Mouse (Mus musculus): Measurements from ENCODE around the gene Mtx2. TPM values are rescaled to one million over a fixed set of nuclear protein-coding genes. Genes with fewer than 3 reads are reported as not detected.

The Mtx2 gene
- polyA plus RNA-seq, 1 experiment from 2014 or later, result 114 TPM

DNA sequence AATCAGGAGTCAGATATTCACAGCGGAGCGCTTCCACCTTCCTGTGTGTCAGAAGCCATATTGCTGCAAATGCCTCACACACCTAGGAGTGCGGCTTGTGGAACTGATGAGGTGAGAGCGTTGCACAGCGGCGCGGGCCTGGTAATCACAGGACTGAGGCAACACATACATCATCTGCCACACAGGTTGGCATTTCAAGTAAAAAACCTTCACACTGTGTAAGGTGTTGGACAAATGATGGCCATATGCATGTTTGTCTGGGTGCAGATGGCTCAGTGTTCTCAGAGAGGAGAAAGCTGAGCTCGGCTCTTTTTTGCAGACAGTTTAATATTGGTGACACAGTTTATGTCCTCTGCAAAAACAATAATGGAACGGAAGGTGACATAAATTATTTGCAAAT is 58.8 kb downstream of the Mtx2 start:
- Histone ChIP-seq H3K36me3 (replicated peaks) (no peaks in the 10 kb centered on the region), H3K27ac (no peak overlapping the region), H3K4me1 (no peaks in the 10 kb centered on the region), H3K4me3 (no peak overlapping the region), H3K9me3 (no peaks in the 10 kb centered on the region), H3K27me3 (ENCODE audit: poor library complexity, severe bottlenecking) (no peaks in the 10 kb centered on the region)
- WGBS, result 96% methylated on average over 9 of the region's 9 CpGs
- DNase-seq (ENCODE audit: extremely low spot score, low spot score), result no peak

DNA sequence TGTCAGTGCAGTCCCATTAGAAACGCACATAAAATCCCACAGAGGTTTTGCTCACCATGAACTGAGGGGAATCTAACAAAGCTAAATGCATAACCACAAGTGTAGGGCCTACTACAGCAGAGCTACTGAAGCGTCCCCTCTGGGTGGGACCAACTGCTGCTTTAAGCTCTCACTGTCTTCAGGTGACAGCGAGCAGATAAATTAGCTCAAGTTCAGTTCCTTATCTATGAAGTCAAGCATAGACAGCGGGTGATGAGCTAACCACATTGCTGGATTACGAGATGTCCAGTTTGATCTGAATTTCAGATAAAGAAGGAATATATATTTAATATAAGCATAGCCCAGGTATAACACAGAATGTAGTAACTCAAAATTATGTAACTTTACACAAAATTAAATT is 66.3 kb downstream of the Mtx2 start:
- WGBS, result 88% methylated on average over 5 of the region's 5 CpGs
- DNase-seq (ENCODE audit: extremely low spot score, low spot score), result no peak
- H3K4me3 ChIP-seq, result no peak overlapping the region
- no peaks in the 10 kb centered on the region for H3K9me3 ChIP-seq
- H3K36me3 ChIP-seq (replicated peaks), result no peaks in the 10 kb centered on the region
- no peaks in the 10 kb centered on the region for H3K27me3 ChIP-seq (ENCODE audit: poor library complexity, severe bottlenecking)
- H3K4me1 ChIP-seq, result peaks cover 8% of the 10 kb centered on the region
- no peak overlapping the region for H3K27ac ChIP-seq

GRCm38 (mm10) chr2:74892881-74893615 is 67.4 kb downstream of the Mtx2 start:
- Histone ChIP-seq H3K4me3 (no peak overlapping the region), H3K27me3 (ENCODE audit: poor library complexity, severe bottlenecking) (no peaks in the 10 kb centered on the region), H3K36me3 (replicated peaks) (no peaks in the 10 kb centered on the region), H3K9me3 (no peaks in the 10 kb centered on the region), H3K27ac (no peak overlapping the region), H3K4me1 (peaks cover 8% of the 10 kb centered on the region)
- 70% methylated on average over 7 of the region's 7 CpGs for WGBS
- DNase-seq (ENCODE audit: extremely low spot score, low spot score), result no peak

GRCm38 (mm10) chr2:74894061-74894460 is 68.5 kb downstream of the Mtx2 start:
- 86% methylated on average over 2 of the region's 2 CpGs for WGBS
- Histone ChIP-seq H3K27me3 (ENCODE audit: poor library complexity, severe bottlenecking) (no peaks in the 10 kb centered on the region), H3K27ac (no peak overlapping the region), H3K4me3 (no peak overlapping the region), H3K9me3 (no peaks in the 10 kb centered on the region), H3K36me3 (replicated peaks) (no peaks in the 10 kb centered on the region), H3K4me1 (peaks cover 8% of the 10 kb centered on the region)
- DNase-seq (ENCODE audit: extremely low spot score, low spot score), result no peak

DNA sequence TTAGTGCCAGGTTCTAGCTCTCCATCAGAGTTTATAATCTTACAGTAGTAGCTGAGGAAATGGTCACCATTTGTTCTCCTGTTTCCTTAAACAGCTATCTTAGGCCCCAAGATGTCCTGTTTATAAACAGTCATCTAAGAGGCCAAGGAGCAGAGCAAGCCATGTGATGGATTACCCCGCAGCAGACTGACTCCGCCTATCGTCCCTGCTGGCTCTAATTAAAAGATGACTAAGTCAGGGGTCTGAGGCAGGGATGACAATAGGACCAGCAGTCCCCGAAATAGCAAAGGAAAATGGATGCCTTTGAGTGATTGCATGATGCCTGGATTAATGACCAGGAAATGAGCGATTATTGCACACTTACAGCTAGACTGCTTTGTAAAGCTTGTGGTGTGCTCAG is 74.4 kb downstream of the Mtx2 start:
- H3K36me3 ChIP-seq (replicated peaks), result no peaks in the 10 kb centered on the region
- 26% methylated on average over 5 of the region's 5 CpGs for WGBS
- DNase-seq (ENCODE audit: extremely low spot score, low spot score), result no peak
- no peaks in the 10 kb centered on the region for H3K9me3 ChIP-seq
- H3K27me3 ChIP-seq (ENCODE audit: poor library complexity, severe bottlenecking), result no peaks in the 10 kb centered on the region
- no peak overlapping the region for H3K4me3 ChIP-seq
- H3K4me1 ChIP-seq, result peaks cover 17% of the 10 kb centered on the region
- no peak overlapping the region for H3K27ac ChIP-seq

GRCm38 (mm10) chr2:74901764-74902295 is 76.2 kb downstream of the Mtx2 start:
- WGBS, result 63% methylated on average over 3 of the region's 3 CpGs
- DNase-seq (ENCODE audit: extremely low spot score, low spot score), result peak; percentile 25

DNA sequence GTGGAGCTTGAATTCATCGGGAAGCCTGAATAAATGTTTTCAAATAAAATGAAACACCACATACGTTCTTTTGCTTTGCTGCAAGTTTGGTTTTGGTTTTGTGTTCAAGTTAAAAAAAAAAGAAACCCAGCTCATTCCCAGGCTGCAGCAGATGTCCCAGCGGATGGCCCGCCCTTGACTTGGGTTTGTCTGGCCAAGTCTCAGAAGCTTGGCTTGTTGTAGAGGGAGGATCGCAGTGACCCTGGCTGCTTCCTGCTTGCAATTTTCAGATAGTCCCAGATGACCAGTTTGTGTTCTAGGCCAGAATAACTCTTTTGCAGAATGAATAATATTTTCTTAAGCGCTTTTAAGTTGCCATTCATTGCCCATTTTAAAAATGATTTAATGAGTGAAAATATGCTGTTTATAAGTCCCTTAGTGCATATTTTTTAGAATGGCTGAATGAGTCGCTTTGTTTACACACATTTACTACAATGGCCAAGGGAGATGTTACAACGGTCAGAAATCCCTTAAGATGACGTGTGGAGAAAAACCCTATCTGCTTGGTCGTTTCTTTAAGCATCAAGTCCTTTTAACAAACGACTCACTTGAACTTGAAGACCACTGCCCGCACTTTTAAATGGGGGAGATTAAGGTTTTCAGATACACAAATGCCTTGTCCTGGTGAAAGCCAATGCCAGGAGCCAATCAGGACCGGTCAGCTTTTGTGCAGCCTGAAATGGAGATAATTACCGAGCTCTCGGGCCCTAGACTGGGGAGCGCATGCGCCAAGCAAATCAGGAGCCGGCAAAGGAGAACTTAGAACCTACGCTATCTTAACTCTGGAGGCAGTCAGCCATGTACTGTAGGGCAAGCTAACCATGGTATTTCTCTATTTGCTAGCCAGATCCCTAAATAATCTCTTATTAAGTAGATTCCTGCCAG is 82.0 kb downstream of the Mtx2 start:
- no peak for DNase-seq (ENCODE audit: extremely low spot score, low spot score)
- H3K27ac ChIP-seq, result no peak overlapping the region; the same call in 1 of the 2 replicates

More at GRCm38 (mm10) chr2:74901764-74902295, 76.2 kb downstream of the Mtx2 start:
- no peak overlapping the region for H3K4me3 ChIP-seq
- no peak overlapping the region for H3K27ac ChIP-seq
- H3K36me3 ChIP-seq (replicated peaks), result no peaks in the 10 kb centered on the region
- H3K9me3 ChIP-seq, result no peaks in the 10 kb centered on the region
- H3K27me3 ChIP-seq (ENCODE audit: poor library complexity, severe bottlenecking), result no peaks in the 10 kb centered on the region
- H3K4me1 ChIP-seq, result peaks cover 18% of the 10 kb centered on the region

DNA sequence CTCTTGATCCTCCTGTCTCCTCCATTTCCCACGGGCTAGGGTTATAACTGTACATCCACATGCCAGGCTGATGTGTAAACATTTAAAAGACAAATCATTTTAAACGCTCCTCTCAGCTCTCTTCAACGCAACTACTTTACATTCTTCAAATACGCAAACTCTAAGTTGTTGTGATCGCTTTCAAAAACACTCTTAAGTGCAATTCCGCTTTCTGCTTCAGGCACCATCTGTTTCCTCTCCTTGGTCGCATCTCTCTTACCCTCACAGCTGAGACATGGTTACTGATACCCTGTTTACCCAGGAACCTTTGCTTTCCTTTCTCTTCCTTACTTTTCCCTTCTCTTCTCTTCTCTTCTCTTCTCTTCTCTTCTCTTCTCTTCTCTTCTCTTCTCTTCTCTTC is 86.4 kb downstream of the Mtx2 start:
- Histone ChIP-seq H3K27ac (no peak overlapping the region), H3K27me3 (ENCODE audit: poor library complexity, severe bottlenecking) (no peaks in the 10 kb centered on the region), H3K9me3 (no peaks in the 10 kb centered on the region), H3K4me3 (no peak overlapping the region), H3K4me1 (peaks cover 12% of the 10 kb centered on the region), H3K36me3 (replicated peaks) (no peaks in the 10 kb centered on the region)
- no peak for DNase-seq (ENCODE audit: extremely low spot score, low spot score)
- 88% methylated on average over 7 of the region's 7 CpGs for WGBS

More for the DNA sequence above, 82.0 kb downstream of the Mtx2 start:
- 69% methylated on average over 19 of the region's 19 CpGs for WGBS
- H3K27me3 ChIP-seq (ENCODE audit: poor library complexity, severe bottlenecking), result no peaks in the 10 kb centered on the region
- peaks cover 14% of the 10 kb centered on the region for H3K4me1 ChIP-seq
- no peaks in the 10 kb centered on the region for H3K9me3 ChIP-seq
- no peaks in the 10 kb centered on the region for H3K36me3 ChIP-seq (replicated peaks)
- H3K4me3 ChIP-seq, result no peak overlapping the region

GRCm38 (mm10) chr2:74917880-74918537 is 92.4 kb downstream of the Mtx2 start:
- no peaks in the 10 kb centered on the region for H3K36me3 ChIP-seq (replicated peaks)
- H3K27ac ChIP-seq, result no peak overlapping the region
- no peak for DNase-seq (ENCODE audit: extremely low spot score, low spot score)
- peaks cover 5% of the 10 kb centered on the region for H3K4me1 ChIP-seq
- no peaks in the 10 kb centered on the region for H3K9me3 ChIP-seq
- 72% methylated on average over 9 of the region's 9 CpGs for WGBS
- H3K4me3 ChIP-seq, result no peak overlapping the region
- no peaks in the 10 kb centered on the region for H3K27me3 ChIP-seq (ENCODE audit: poor library complexity, severe bottlenecking)

- no peak for DNase-seq (ENCODE audit: extremely low spot score, low spot score)
- no peak overlapping the region for H3K4me3 ChIP-seq
- 91% methylated on average over 22 of the region's 22 CpGs for WGBS
- no peaks in the 10 kb centered on the region for H3K9me3 ChIP-seq
- no peaks in the 10 kb centered on the region for H3K36me3 ChIP-seq (replicated peaks)
- no peaks in the 10 kb centered on the region for H3K4me1 ChIP-seq
- no peaks in the 10 kb centered on the region for H3K27me3 ChIP-seq (ENCODE audit: poor library complexity, severe bottlenecking)
- no peak overlapping the region for H3K27ac ChIP-seq
Observed at GRCm38 (mm10) chr2:74925968-74926814, 100.6 kb downstream of the Mtx2 start.
